Mouse (Mus musculus) forelimb bud, embryonic 11.5 days (tissue): ENCODE data around the gene Olfr1431.
"Not testable (repeated sequence)": the region's sequence is repeated elsewhere in the genome, so short reads cannot be mapped to it uniquely, and the experiment has no call there.

ENCODE experiments used
- DNase-seq: peaks from one replicate; pipeline ENCODE4 v3.0.0-alpha.2; 2012; ENCODE audit warnings: low read depth, low spot score

Olfr1431 gene

GRCm38 (mm10) chr19:12200334-12200733, at the start of gene Olfr1431:
Gene Olfr1431 (plus strand): TSS chr19:12200634.
- no peak for DNase-seq

GRCm38 (mm10) chr19:12170062-12170599, 30.3 kb upstream of the Olfr1431 start, which contains the start of gene Olfr1555-ps1:
Gene Olfr1555-ps1 (minus strand): TSS chr19:12170112.
- DNase-seq, result not testable (repeated sequence)

DNA sequence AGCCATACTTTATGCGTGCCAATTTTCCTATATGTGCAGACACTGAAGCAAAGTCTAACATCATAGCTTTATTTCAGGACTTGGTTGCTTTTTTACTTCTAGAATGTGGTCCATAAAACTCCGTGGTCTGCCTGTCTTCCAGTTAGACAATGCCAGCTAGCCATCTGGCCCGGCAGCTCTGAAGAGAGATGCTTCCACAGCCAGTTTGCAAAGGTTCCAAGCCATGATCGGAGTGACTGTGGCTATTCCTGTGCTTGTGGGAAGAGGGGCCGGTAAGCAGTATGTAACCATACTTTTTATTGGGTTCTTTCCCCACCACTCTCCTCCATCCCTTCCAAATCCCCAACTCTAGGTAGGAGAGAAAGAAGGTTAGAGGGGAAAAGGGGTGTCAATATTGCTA, 25.0 kb upstream of the Olfr1431 start:
- DNase-seq, result not testable (repeated sequence)

DNA sequence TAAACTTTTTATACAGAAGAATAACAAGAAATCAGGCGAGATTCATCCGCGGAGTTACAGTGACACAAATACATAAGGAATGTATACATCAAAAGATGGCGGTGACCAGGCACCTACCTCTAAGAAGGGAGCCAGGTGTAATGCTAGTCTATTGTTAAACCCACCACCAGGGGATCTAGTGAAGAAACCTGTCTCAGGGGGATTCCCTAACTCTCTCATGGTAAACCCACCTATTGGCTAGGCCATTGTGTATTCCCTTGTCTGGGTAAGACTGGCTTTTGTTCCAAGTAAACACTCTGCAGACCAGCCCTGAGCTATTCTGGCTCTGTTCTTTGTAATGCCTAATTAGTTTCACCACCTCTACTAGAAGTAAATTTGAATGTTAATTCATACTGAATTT, 1.4 kb upstream of the Olfr1431 start:
- DNase-seq, result not testable (repeated sequence)

GRCm38 (mm10) chr19:12232496-12232895, 32.1 kb downstream of the Olfr1431 start, which contains the start of gene Olfr1432:
Gene Olfr1432 (minus strand): TSS chr19:12232596.
- not testable (repeated sequence) for DNase-seq

GRCm38 (mm10) chr19:12241559-12241958, 41.1 kb downstream of the Olfr1431 start, which contains the start of gene Olfr262:
Gene Olfr262 (minus strand): TSS chr19:12241659.
- no peak for DNase-seq

DNA sequence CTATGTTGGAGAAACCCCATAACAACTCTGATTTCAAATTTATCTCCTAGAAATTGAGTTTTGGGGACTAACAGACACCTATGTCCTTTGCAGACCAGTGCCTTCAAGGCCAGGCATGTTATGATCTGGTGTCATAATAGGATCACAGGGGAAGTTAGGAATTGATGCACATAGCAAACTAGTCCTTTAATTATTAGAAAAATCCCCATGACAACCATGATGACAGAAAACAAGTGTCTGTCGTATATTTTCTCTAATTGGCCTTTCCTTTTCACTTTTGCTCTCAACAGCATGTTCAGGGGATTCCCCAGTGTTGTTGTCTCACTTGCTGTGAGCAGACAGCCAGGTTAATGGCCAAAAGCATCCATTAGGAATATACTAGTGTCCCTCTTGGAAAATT, 60.3 kb downstream of the Olfr1431 start, which contains the start of gene Olfr235:
Olfr235 (plus strand) TSS at position 301 of the 400 bp plus-strand sequence.
- DNase-seq, result no peak
